Mouse (Mus musculus): ENCODE measurements around the gene Plk3.

DNA sequence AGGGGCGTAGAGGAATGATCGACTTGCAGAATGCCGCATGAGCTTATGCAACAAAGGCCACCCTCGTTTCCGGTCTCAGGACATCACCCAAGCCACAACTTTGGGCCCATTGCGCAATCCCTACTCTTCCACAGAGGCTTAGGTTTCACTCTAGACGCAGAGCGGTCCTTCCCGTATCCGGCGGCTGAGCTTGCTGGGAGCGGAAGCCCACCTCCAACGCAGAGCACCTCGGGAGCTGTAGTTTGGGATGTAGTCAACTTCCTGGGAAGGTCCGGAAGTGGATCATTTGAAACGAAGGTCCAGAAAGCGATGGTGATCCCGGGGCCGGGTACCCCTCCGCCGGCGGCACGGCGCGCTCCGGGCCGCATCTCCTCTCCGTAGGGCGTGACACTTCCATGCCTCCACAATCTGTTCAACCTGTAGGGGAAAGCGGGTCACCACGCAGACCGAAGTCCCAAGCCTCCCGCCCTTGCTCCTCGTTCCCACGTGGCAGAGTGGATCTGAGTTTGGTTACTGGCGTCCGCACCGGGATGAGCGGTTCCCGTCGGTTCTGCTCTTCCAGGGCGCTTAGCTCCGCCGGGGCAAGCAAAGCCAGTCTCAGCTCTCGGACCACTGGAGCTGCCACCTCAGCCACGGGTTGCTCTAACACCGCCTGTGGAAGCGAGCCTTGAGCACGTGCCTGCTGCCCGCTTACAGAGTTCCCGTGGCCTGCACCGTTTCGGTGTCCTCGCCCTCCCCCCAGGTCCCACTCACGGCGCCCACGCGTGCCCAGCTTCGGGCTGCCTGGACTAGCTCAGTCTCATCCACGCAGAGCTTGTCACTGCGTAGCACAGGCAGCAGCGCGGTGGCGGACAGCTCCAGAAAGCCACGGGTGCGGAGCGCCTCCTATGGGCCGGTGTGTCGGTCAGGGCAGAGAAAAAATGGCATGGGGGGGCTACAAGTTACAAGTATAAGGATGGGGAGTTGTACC, 13.0 kb downstream of the Plk3 start:
- TF ChIP-seq HCFC1 (IDR thresholded peaks at IDR 0.05; ENCODE audit: borderline replicate concordance, insufficient read depth, low read length) (peak; percentile 91), ZC3H11A (IDR thresholded peaks at IDR 0.05; ENCODE audit: borderline replicate concordance, low read depth, low read length) (0 out of 2 replicates have a peak, but pooled peaks have one; percentile 13), MAFK (IDR thresholded peaks at IDR 0.05; ENCODE audit: insufficient read depth, low read depth, low read length) (0 out of 2 replicates have a peak, but pooled peaks have one; percentile 3)
